Mouse (Mus musculus) midbrain, postnatal 0 days (tissue): ENCODE results near the gene Pkn3. TPM values are rescaled to one million over a fixed set of nuclear protein-coding genes. Genes with fewer than 3 reads are reported as not detected.

Experiments used
- ATAC-seq: fragments of 200-750 bp; cut with Nextera tagmentation; 2 replicates; pipeline ENCODE4 v1.8.0; 2017; ENCODE audit warnings: moderate number of reproducible peaks, mild to moderate bottlenecking, moderate TSS enrichment, moderate library complexity; ENCODE audit not compliant: low FRiP score
- DNase-seq: peaks from one replicate; pipeline ENCODE4 v3.0.0-alpha.2; 2015; ENCODE audit warnings: low spot score
- H3K27ac ChIP-seq: fragments of 300-500 bp; sonication (generic); 2 replicates; pipeline ENCODE4 v1.5.1; 2014; ENCODE audit warnings: low read depth, mild to moderate bottlenecking, low read length, mixed read lengths
- H3K27me3 ChIP-seq: fragments of 300-500 bp; sonication (generic); 2 replicates; pipeline ENCODE4 v1.6.1; 2014; ENCODE audit warnings: low read length, control low read depth, mixed read lengths; ENCODE audit not compliant: insufficient read depth
- H3K36me3 ChIP-seq: fragments of 300-500 bp; sonication (generic); 2 replicates; pipeline ENCODE4 v1.6.1; 2014; ENCODE audit warnings: low read length, control low read depth, mixed read lengths; ENCODE audit not compliant: insufficient read depth
- H3K4me1 ChIP-seq: fragments of 300-500 bp; sonication (generic); 2 replicates; pipeline ENCODE4 v1.6.1; 2014; ENCODE audit warnings: mild to moderate bottlenecking, control low read depth, antibody characterized with exemption, low read length, mixed read lengths; ENCODE audit not compliant: insufficient read depth
- H3K4me2 ChIP-seq: fragments of 300-500 bp; sonication (generic); 2 replicates; pipeline ENCODE4 v1.6.1; 2014; ENCODE audit warnings: low read depth, mild to moderate bottlenecking, low read length, mixed read lengths; ENCODE audit not compliant: poor library complexity, severe bottlenecking
- H3K4me3 ChIP-seq: fragments of 300-500 bp; sonication (generic); 2 replicates; pipeline ENCODE4 v1.5.1; 2014; ENCODE audit warnings: low read depth, mild to moderate bottlenecking, low read length, moderate library complexity
- H3K9ac ChIP-seq: fragments of 300-500 bp; sonication (generic); replicated peaks from 2 replicates; pipeline ENCODE4 v1.6.1; 2014; ENCODE audit warnings: mild to moderate bottlenecking, low read length, moderate library complexity, mixed read lengths; ENCODE audit not compliant: poor library complexity, severe bottlenecking
- H3K9me3 ChIP-seq: fragments of 300-500 bp; sonication (generic); 2 replicates; pipeline ENCODE4 v1.6.1; 2016; ENCODE audit warnings: low read length, control low read depth
- CTCF ChIP-seq: IDR thresholded peaks from 2 replicates; pipeline ENCODE4 v1.5.1; 2016; ENCODE audit warnings: antibody characterized with exemption, mild to moderate bottlenecking
- WGBS: fragments of 180-500 bp; shearing (Covaris S2); extraction: QIAGEN DNeasy Blood & Tissue Kit; methylation state at CpG from one replicate; pipeline ENCODE4 v1.1.7; 2014; 5-methylcytosine and 5-hydroxymethylcytosine counted together
- polyA plus RNA-seq: library from polyadenylated mRNA; unstranded; fragments of >200 nt; fragmentation: Nextera tagmentation; extraction: Ambion mirVana; gene quantifications from 2 replicates; pipeline ENCODE4 v1.2.1, GENCODE M21; 2015
- total RNA-seq: library from RNA; depleted of rRNA; stranded (reverse); fragments of >200 nt; gene quantifications from 2 replicates; pipeline ENCODE4 v1.2.3, GENCODE M21; 2014; rRNA removed

Gene Pkn3
- total RNA-seq (1.7 and 2.4 TPM in 2 replicates), polyA plus RNA-seq (0.73 and 1.2 TPM in 2 replicates)

GRCm38 (mm10) chr2:30077502-30078348 is at the start of gene Pkn3:
TSS of gene Pkn3 (plus strand) at chr2:30077684.
- Histone ChIP-seq H3K27me3 (no peaks in the 10 kb centered on the region), H3K4me2 (peak within 1 kb of the TSS; percentile 89), H3K4me3 (peak within 1 kb of the TSS; percentile 38), H3K36me3 (peaks cover 9% of the 10 kb centered on the region), H3K9me3 (no peaks in the 10 kb centered on the region), H3K4me1 (peaks cover 4% of the 10 kb centered on the region; the same call in 1 of the 2 replicates), H3K9ac (no peak within 1 kb of the TSS), H3K27ac (no peak within 1 kb of the TSS)
- peak; percentile 98 for TF ChIP-seq CTCF
- ATAC-seq, result peak; percentile 78
- peak; percentile 80 for DNase-seq
- WGBS, result 2% methylated on average over 52 of the region's 53 CpGs

GRCm38 (mm10) chr2:30032244-30032846 is 45.1 kb upstream of the Pkn3 start:
- ATAC-seq (0 out of 2 replicates have a peak, but pooled peaks have one; percentile 21), DNase-seq (no peak)
- no peaks in the 10 kb centered on the region for H3K4me1 ChIP-seq
- H3K9ac ChIP-seq, result no peak overlapping the region
- whole genome bisulfite sequencing, result 55% methylated on average over 11 of the region's 11 CpGs
- H3K9me3 ChIP-seq, result no peaks in the 10 kb centered on the region
- H3K27ac ChIP-seq, result no peak overlapping the region
- H3K36me3 ChIP-seq, result peaks cover 69% of the 10 kb centered on the region
- H3K4me3 ChIP-seq, result no peak overlapping the region
- TF ChIP-seq CTCF, result peak; percentile 51
- H3K27me3 ChIP-seq, result no peaks in the 10 kb centered on the region
- H3K4me2 ChIP-seq, result no peak overlapping the region

- Histone ChIP-seq H3K4me1 (no peaks in the 10 kb centered on the region), H3K9ac (no peak overlapping the region), H3K4me3 (no peak overlapping the region), H3K27me3 (no peaks in the 10 kb centered on the region), H3K9me3 (no peaks in the 10 kb centered on the region), H3K4me2 (no peak overlapping the region), H3K27ac (0 out of 2 replicates have a peak overlapping the region, but pooled peaks have one; percentile 6), H3K36me3 (peaks cover 69% of the 10 kb centered on the region)
- DNase-seq (no peak), ATAC-seq (no peak)
- no peak for TF ChIP-seq CTCF
- WGBS, result 79% methylated on average over 6 of the region's 6 CpGs
Measured at GRCm38 (mm10) chr2:30032957-30033356, 44.5 kb upstream of the Pkn3 start.

GRCm38 (mm10) chr2:30037762-30038161 is 39.7 kb upstream of the Pkn3 start:
- H3K27me3 ChIP-seq, result no peaks in the 10 kb centered on the region
- H3K9ac ChIP-seq, result no peak overlapping the region
- H3K9me3 ChIP-seq, result no peaks in the 10 kb centered on the region
- no peak for TF ChIP-seq CTCF
- H3K4me3 ChIP-seq, result no peak overlapping the region
- H3K36me3 ChIP-seq, result peaks cover 31% of the 10 kb centered on the region
- DNase-seq (no peak), ATAC-seq (no peak)
- no peak overlapping the region for H3K4me2 ChIP-seq
- H3K4me1 ChIP-seq, result no peaks in the 10 kb centered on the region
- H3K27ac ChIP-seq, result no peak overlapping the region
- WGBS, result 91% methylated on average over 2 of the region's 2 CpGs

GRCm38 (mm10) chr2:30038370-30038769 is 39.1 kb upstream of the Pkn3 start:
- no peak for ATAC-seq
- H3K9me3 ChIP-seq, result no peaks in the 10 kb centered on the region
- H3K9ac ChIP-seq, result no peak overlapping the region
- H3K27ac ChIP-seq, result no peak overlapping the region
- 93% methylated on average over 10 of the region's 10 CpGs for WGBS
- peaks cover 26% of the 10 kb centered on the region for H3K36me3 ChIP-seq
- no peak for DNase-seq
- no peaks in the 10 kb centered on the region for H3K4me1 ChIP-seq
- H3K4me3 ChIP-seq, result no peak overlapping the region
- H3K4me2 ChIP-seq, result no peak overlapping the region
- no peaks in the 10 kb centered on the region for H3K27me3 ChIP-seq
- no peak for TF ChIP-seq CTCF

- Histone ChIP-seq H3K36me3 (peaks cover 19% of the 10 kb centered on the region), H3K27me3 (no peaks in the 10 kb centered on the region), H3K9me3 (no peaks in the 10 kb centered on the region), H3K4me2 (no peak overlapping the region), H3K27ac (no peak overlapping the region), H3K4me3 (no peak overlapping the region), H3K9ac (no peak overlapping the region), H3K4me1 (no peaks in the 10 kb centered on the region)
- DNase-seq, result no peak
- no peak for ATAC-seq
- TF ChIP-seq CTCF, result no peak
Measured at GRCm38 (mm10) chr2:30039687-30040086, 37.8 kb upstream of the Pkn3 start.
